Mouse (Mus musculus) megakaryocyte-erythroid progenitor cell, adult 5-6 weeks (primary cell): ENCODE data around the gene Apold1. TPM values are rescaled to one million over a fixed set of nuclear protein-coding genes. Genes with fewer than 3 reads are reported as not detected.

Experiments used
- ATAC-seq: replicated peaks from 2 replicates; pipeline ENCODE4 v1.8.0; 2016; ENCODE audit warnings: mild to moderate bottlenecking, inconsistent platforms; ENCODE audit not compliant: severe bottlenecking, poor library complexity, low FRiP score, low TSS enrichment
- total RNA-seq, 2 experiments: library from RNA; stranded (forward) in 1 of 2; stranded (reverse) in 1 of 2; fragments of 200-1000, 215-1000 nt in 1 of 2; fragments of >200 nt in 1 of 2; fragmentation: Nextera tagmentation in 1 of 2; gene quantifications; 2 replicates each; pipeline ENCODE4 v1.2.3; 2014 to 2017

Apold1 gene
- total RNA-seq, 2 experiments from 2014 or later = 0.66 to 0.90 TPM

DNA sequence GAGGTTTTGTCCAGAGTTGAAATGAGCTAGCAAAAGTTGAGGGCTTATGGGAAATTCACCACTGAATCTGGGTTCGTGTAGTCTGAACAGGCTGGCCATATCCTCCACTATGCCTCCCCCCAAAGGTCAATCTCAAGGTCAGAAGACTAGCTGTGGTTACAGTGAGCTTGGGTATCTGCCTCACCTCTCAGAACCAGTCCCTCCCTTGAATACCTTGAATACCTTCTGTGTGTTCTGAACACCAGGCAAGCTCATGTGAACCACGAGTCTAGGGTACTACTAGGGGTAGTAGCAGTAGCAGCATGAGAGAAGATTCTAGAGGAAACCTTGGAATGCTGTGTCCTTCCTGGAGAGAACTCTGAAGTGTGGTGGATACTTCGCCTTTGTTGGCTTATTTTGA lies 40.1 kb downstream of the Apold1 start:
- ATAC-seq = no peak

DNA sequence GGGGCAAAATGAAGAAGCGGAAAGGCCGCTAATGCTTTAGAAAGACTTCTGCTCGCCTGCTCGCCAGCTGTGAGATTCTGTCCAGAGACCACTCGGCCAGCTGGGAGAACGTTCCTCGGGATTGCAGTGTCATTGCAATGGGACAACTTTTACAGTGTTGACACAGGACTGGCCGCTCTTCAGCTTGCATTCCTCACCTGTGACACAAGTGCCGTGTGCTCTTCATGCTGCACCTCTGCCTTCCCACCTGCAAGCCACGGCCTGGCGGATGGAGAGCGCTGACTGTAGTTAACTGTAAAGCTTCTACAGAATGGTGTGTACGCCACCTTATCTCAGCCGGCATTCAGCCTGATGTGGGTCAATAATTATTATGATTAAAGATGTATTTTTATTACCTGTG lies 41.9 kb downstream of the Apold1 start:
- no peak for ATAC-seq

DNA sequence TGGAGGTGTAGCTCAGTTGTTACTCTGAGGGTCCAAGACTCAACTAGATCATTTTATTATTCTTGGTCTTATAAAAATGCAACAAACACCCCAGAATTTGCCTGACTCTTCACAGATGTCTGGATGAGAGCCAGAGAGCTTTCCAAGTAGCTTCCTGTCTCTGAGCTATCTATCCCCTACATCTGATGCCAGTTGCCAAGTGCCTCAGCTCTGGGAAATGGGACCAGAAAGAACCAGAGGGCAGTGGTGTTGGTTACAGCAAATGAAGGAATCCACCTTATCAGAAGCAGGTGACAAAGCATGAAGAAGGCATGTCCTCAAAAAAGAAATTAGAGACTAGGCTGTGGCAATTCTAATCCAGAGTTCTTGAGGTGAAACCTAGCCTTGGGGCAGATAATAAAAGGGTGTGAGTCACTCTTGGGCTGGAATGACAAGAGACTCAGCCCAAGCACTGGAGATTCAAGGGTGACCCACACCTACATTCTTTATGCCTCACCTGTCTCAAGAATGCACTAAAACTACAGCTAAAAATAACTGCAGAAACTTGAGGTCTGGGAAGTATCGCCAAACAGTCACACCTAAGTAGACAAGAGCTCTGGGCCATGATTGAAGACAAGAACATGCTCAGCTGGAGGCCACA lies 43.4 kb downstream of the Apold1 start:
- ATAC-seq = no peak

DNA sequence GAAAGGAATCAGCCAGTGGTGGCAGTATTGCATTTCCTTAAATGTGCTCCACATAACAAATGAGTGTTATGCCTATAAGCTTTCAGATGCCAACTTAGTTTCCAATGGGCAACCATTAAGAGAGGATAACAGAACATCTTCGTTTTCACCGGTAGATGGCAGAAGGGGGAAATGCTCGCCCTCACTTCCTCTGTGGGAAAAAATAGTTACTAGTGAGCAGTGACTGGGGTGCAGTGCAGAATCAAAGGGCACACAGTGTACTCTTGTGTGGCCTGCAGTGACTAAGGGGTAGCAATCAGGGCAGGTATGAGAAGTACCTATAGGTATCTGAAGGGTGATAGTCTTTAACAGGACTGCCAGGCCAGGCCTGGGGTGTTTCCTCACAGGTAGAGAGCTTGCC lies 44.7 kb downstream of the Apold1 start:
- peak; percentile 75 for ATAC-seq

DNA sequence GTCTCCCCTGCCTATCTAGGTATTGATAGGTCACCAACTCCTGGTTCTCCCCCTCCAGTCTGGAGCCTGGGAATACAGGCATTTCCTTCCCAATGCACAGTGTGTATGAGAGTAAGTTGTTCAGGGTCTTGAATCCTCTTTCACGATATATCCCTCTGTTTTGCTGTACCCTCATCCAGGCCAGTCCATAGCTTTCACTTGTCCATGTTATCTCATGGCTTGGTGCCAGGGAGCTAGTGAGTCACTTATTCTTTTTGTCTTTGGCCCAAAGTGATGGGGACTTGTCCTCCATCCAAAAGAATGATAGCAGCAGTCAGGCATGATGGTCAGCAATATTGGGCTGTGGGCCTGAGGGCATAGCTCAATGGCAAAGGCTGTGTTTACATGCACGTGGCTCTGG lies 45.2 kb downstream of the Apold1 start:
- ATAC-seq = no peak

DNA sequence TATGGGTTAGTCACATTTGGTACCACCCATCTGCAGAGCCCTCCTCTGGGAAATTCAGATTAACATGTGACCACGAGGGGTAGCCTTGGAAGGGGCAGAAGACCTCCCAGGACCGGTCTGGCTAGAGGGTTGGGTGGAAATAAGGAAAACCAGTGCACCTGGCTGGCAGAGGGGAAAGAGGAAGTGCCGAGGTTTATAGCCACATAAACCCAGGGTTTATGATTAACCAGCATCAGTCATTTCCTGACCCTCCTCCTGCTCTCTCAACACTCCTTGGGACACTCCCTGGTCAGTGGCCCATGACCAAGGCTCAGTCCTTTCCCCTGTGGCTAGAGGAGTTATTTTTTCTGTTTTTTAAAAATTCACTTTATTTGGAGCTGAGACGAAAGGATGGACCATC lies 47.7 kb downstream of the Apold1 start:
- no peak for ATAC-seq

Other genes with a start within 250 kb of the Apold1 start
- 7.1 and 10.0 TPM in 2 replicates for gene Dusp16, start 189.1 kb upstream of the Apold1 start, total RNA-seq (2014; fragmentation: Nextera tagmentation)
- 3.9 and 10.9 TPM in 2 replicates for gene Dusp16, start 189.1 kb upstream of the Apold1 start, total RNA-seq (2017)
- 6.2 and 11.7 TPM in 2 replicates for gene Crebl2, start 151.6 kb upstream of the Apold1 start, total RNA-seq (2014; fragmentation: Nextera tagmentation)
- gene Crebl2, start 151.6 kb upstream of the Apold1 start, total RNA-seq (2017) = 10.4 and 12.9 TPM in 2 replicates
- gene Gpr19, start 83.1 kb upstream of the Apold1 start, total RNA-seq (2014; fragmentation: Nextera tagmentation) = 6.5 and 6.9 TPM in 2 replicates
- 4.5 and 7.0 TPM in 2 replicates for gene Gpr19, start 83.1 kb upstream of the Apold1 start, total RNA-seq (2017)
- gene Cdkn1b, start 61.3 kb upstream of the Apold1 start, total RNA-seq (2014; fragmentation: Nextera tagmentation) = 17.2 and 22.1 TPM in 2 replicates
- gene Cdkn1b, start 61.3 kb upstream of the Apold1 start, total RNA-seq (2017) = 34.9 and 49.3 TPM in 2 replicates
- gene Ddx47, start 29.9 kb downstream of the Apold1 start, total RNA-seq (2014; fragmentation: Nextera tagmentation) = 87.5 and 108 TPM in 2 replicates
- 135 and 173 TPM in 2 replicates for gene Ddx47, start 29.9 kb downstream of the Apold1 start, total RNA-seq (2017)
- gene Gprc5a, start 83.9 kb downstream of the Apold1 start, total RNA-seq (2014; fragmentation: Nextera tagmentation) = not detected in 2 replicates
- gene Gprc5a, start 83.9 kb downstream of the Apold1 start, total RNA-seq (2017) = 1.1 TPM in 1 of 2 replicates, not detected in the other
- not detected in 2 replicates for gene Gprc5d, start 136.6 kb downstream of the Apold1 start, total RNA-seq (2014; fragmentation: Nextera tagmentation)
- not detected in 2 replicates for gene Gprc5d, start 136.6 kb downstream of the Apold1 start, total RNA-seq (2017)
- 57.4 and 66.3 TPM in 2 replicates for gene Fam234b, start 216.3 kb downstream of the Apold1 start, total RNA-seq (2014; fragmentation: Nextera tagmentation)
- 32.6 and 51.1 TPM in 2 replicates for gene Fam234b, start 216.3 kb downstream of the Apold1 start, total RNA-seq (2017)
- gene Hebp1, start 216.3 kb downstream of the Apold1 start, total RNA-seq (2014; fragmentation: Nextera tagmentation) = 109 and 112 TPM in 2 replicates
- 109 and 149 TPM in 2 replicates for gene Hebp1, start 216.3 kb downstream of the Apold1 start, total RNA-seq (2017)